Mouse (Mus musculus) lung, postnatal 0 days (tissue): Measurements from ENCODE around the gene Lipc.

Experiments
- CTCF ChIP-seq: IDR thresholded peaks from 2 replicates; pipeline ENCODE4 v1.5.1; 2016; ENCODE audit warnings: antibody characterized with exemption, mild to moderate bottlenecking
- EP300 ChIP-seq: IDR thresholded peaks from 2 replicates; pipeline ENCODE4 v1.6.1; 2016; ENCODE audit warnings: antibody characterized with exemption, mild to moderate bottlenecking, control low read depth

GRCm38 (mm10) chr9:70965999-70966994 is 14.3 kb upstream of the Lipc start:
- TF ChIP-seq CTCF (peak; percentile 13; the same call in 1 of the 2 replicates), EP300 (no peak)
